Mouse (Mus musculus) cerebellum, adult 11-12 months (tissue): ENCODE measurements at regions not wholly inside any gene's neighbourhood (a gene's known extent, or its start where the extent isn't known, plus 50 kb on each side); places are given as distances from the start of the nearest gene placed in this dataset.

ENCODE experiments used
- DNase-seq: peaks from one replicate; pipeline ENCODE4 v3.0.0; 2022

GRCm38 (mm10) chrX:11574354-11574753 is 246.7 kb downstream of the H2al1j start:
- DNase-seq, result no peak

- peak; percentile 21 for DNase-seq
These were observed 247.9 kb downstream of the H2al1j start for GRCm38 (mm10) chrX:11575571-11575970.

- DNase-seq, result no peak
These were observed 248.7 kb downstream of the H2al1j start for GRCm38 (mm10) chrX:11576287-11576686.

GRCm38 (mm10) chrX:11577294-11577693 is 249.7 kb downstream of the H2al1j start:
- no peak for DNase-seq

GRCm38 (mm10) chrX:11585353-11585752 is 257.7 kb downstream of the H2al1j start:
- no peak for DNase-seq

DNA sequence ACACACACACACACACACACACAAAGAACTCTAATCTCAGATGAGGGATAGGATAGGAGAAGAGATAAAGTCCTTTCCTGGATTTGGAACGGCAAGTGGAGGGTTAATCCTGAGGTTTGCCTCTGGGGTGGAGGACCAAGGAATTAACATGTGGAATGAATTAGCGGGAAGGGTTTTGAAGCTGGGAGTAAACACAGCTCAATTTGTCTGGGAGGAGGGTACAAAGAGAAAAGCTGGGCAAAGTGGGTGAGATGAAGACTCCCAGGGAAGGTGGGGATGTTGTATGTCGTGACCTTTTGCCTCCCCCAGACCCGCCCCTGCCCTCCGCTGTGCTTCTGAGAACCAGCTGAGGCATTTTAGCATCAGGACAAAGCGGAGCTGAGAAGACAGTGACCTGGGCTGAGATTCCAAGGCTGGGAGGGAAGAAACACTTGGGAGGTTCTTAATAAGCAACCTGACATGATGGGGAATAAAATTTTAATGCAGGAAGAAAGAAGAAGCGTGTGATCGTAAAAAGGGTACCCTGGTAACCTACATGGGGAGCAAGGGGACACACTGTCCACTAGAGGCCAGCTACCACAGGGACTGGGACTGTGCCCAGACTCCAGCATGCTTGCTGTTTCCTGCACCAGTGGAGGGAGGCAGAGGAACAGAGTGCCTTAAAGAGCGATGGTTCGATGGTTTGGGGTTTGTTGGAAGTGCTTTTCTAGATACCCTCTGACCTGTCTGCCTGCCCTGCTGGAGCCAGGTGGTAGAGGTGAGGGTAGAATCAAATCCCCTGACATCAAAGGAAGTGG is 264.0 kb downstream of the H2al1j start:
- DNase-seq, result no peak

- DNase-seq, result no peak
These were observed 266.9 kb downstream of the H2al1j start for GRCm38 (mm10) chrX:11594542-11594941.

DNA sequence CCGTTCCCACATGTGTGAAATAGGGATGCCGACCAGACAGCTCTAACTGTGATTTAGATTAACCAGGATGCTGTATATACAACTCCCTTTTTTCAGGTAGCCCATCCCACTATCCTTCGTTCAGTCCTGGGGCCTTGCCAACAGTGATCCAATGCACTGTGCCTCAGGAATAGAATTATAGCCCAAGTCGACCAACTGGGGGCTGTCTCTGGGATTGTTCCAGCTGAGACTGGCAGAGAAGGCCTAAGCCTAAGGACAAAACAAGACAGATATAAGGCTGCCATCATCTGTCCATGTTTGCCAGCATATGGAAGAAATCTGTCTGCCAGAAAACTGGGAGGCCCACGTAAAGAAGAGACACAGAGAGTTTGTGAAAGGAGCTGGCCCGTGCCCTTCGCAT is 269.9 kb downstream of the H2al1j start:
- no peak for DNase-seq

DNA sequence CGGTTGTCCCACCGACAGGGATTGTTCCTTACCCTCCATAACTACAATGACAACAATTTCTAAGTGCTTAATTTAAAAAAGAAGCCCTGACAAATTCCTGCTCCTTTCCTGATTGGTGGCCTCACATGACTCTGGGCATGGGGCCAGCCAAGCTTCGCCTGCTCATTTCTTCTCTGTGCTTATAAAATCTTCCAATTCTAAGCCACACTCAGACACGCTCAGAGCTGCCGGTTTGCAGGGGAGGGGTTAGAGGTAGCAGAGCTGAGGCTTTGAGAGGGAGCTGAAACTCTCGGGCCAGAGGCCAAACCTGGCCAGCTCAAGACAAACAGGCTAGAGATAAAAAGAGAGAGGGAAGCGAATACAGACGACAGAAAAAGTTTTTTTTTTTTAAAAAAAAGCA is 286.6 kb downstream of the H2al1j start:
- no peak for DNase-seq

GRCm38 (mm10) chrX:11621045-11621763 is 293.6 kb downstream of the H2al1j start:
- no peak for DNase-seq

GRCm38 (mm10) chrX:11626274-11626878 is 298.8 kb downstream of the H2al1j start:
- DNase-seq, result no peak

DNA sequence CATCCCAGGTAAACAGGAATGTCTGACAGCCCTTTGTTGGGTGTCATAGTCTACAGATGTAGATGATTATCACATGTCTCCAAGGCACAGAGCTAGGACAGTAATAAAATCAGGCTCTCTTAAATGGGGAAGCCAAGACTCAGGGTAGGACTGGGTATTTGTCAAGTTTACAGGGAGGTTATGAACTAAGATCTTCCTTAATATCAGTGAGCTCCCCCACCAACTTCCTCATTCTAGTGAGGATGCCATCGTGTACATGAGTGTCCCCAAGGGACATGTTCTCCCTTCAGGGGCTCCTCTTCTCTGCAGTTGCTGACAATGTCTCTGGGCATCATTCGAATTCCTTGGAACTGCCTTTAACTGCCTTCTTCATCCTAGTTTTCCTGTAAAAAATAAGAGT is 301.7 kb downstream of the H2al1j start:
- no peak for DNase-seq

DNA sequence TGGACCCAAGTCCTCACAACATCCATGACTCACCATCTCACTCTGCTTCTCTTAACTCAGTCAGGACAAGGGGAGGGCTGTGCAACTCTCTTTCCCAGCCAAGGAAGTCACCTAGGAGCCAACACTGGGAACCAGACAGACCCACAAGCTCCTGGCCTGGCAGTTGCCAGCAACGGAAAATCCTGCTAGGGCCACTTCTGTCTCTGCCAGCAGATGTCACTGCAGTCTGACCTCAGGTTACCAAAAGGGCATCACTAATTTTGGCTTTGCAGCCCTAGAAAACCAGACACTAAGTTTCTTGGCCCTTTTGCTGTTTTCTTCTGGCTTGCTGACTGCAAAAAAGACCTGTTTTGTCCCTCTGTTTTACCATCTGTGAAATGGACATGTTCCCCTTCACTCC is 302.3 kb downstream of the H2al1j start:
- peak; percentile 14 for DNase-seq

DNA sequence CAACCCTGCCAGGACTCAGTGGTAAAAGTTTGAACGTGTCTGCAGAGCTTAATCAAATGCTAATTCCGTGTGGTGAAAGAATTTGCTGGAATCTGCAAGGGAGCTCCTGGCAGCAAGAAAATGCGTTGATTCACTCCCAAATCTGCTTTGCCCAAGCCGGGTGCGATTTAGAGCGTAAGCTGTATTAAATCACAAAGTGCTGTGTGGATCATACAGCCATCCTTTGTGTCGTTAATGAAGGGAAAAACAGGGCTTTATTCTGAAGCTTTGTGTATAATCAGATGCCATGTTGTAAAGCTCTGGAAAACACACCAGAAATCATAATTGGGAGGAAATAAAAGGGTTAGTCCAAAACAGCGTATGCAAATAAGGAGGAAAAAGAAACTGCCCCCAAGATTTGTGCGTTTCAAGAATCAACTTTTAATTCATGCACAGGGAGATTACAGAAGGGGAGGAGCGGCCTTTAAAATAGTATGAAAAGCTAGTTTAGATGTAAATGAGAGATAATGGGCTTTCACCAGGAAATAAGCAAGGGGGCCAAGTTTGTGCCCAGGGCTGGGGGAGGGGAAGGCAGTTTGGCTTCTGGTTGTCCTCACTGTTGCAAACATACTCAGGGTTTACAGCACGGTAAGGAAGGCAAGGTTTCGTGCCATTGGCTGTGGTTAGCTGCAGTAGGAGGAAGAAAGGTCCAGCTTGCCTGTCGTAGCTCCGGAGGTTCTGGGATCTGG is 303.7 kb downstream of the H2al1j start:
- DNase-seq, result no peak

- DNase-seq, result no peak
These were observed 304.4 kb downstream of the H2al1j start for GRCm38 (mm10) chrX:11632011-11632410.

DNA sequence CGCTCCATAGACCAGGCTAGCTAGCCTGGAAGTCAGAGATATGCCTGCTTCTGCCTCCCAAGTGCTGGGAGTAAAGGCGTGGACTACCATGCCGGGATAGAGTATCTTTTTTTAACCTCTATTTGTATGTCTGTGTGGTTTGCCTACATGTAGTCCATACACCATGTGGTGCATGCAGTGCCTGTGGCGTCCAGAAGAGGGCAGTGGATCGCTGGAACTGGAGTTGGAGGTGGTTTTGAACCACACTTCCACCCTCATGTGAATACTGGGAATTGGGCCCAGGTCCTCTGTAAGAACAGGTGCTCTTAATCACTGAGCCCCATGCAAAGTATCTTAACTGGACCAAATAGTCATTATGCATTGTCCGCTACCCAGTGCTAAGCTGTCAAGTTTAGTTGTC is 306.2 kb downstream of the H2al1j start:
- no peak for DNase-seq

DNA sequence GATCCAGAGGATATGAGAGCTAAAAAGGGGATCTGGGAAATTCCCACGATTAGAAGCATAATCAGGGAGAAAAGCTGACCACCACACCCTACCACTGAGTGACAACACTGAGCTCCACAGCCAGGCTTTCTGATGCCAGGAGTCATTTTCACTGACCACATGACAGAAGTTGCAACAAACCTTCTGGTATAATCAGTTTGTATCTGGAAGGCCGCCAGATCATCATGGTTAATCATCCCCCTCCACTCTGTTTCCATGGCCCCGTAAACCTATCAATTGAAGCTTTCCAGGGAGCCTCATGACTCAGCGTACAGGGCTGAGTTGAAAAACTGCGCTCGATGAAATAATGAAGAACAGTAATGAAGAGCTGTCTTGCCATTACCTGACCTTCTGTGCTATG is 316.9 kb downstream of the H2al1j start:
- no peak for DNase-seq

DNA sequence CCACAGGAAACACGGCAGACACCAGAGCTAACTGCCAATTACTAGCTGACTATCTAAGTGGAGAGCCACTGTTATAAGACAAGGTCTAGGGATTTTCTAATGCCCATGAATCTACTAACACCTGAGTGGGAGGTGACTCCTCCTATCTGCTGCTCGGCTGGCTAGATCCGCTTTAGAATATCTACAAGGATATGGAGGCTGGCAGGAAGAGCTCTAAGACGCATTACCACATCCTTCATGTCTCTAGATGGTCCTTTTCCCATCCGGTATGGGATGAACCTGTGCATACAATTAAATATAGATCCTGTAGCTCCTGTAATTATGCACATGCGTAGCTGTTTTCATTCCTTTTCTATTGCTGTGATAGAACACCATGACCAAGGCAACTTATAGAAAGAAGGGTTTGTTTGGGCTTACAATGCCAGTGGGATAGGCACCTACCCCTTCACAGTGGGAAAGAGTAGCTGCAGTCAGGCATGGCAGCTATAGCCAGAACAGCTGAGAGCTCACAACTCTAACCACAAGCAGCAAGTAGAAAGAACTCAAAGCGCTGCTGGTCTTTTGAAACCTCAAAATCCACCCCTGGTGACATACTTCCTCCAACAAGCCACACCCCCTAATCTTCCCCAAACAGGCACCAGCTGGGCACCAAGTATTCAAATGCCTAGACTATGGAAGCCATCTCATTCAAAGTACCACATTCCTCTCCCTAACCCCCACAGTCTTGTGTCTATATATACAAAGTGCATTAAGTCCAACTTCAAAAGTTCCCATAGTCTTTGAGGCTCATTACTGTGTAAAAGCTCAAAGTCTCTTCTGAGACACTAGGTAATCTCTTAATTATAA is 319.3 kb downstream of the H2al1j start:
- no peak for DNase-seq

DNA sequence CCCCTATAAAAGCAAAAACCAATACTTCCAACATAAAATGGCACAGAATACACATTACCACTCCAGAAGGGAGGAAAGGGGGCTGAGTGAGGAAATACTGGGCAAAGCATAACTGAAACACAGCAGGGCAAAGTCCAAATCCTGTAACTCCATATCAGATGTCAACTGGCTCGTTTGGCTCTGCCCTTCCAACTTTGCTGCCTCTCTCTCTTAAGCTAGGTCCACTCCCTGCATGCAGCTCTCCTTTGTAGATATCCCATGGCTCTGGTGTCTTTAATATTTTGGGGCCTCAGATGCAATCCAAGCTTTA is 319.9 kb downstream of the H2al1j start:
- DNase-seq, result no peak

DNA sequence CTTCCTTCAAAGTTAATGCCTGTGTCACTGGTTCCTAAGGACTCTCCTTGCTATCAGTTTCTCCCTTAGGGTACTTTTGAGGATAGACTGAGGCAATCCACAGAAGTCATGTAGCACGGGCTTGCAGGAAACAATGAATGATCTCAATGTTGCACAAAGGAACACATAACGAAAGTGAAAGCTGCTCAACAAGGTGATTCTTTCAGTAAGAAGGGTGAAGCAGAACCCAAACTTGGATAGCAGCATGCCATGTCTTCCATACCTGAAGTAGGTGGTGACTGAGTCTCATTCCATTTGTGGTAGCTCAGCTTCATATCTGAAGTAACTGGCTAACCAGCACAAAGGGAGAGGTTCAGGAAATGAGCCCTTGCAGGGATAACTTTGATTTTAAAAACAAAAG is 325.7 kb downstream of the H2al1j start:
- no peak for DNase-seq

DNA sequence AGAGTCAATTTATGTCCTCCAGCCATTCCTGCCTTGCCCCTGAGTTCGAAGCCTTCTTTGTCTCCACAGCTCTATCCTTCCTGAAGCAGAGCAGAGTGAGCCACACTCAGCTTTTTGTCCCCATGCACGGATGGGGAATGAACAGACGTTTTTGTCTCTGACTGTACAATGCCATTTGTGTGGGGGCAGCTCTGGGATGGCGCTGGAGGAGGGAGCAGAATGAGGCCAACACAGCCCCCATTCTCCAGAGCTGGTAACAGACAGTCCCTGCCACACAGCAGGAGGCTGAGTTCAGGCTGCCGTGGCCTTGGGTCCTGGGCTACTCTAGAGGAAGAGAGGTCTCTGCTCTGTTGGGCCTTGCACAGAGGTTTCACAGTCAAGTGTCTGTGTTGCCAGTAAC is 327.4 kb downstream of the H2al1j start:
- DNase-seq, result no peak

DNA sequence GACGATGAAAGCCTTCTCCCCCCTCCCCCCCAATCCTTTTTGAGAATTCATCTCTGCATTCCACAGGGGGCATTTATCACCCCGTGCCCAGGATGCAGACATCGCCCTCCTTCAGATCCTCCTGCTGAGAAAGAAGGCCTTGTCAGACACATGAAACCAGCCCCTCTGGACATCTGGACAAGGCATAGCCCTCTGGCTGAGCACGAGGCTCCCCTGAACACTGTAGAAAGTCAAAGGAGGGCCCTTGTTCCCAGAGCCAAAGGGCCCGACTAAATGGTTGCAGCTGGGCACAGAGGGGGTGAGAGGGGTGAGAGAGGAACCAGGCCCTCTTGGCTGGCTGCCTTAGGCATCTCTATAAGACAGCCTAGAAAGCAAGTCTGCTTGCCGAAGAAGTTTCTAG is 327.8 kb downstream of the H2al1j start:
- DNase-seq, result no peak
